Mouse (Mus musculus): Measurements from ENCODE around the gene Magi2. TPM values are rescaled to one million over a fixed set of nuclear protein-coding genes. Genes with fewer than 3 reads are reported as not detected.

Gene Magi2
- polyA plus RNA-seq, 1 experiment from 2014 or later, result 5.0 TPM

DNA sequence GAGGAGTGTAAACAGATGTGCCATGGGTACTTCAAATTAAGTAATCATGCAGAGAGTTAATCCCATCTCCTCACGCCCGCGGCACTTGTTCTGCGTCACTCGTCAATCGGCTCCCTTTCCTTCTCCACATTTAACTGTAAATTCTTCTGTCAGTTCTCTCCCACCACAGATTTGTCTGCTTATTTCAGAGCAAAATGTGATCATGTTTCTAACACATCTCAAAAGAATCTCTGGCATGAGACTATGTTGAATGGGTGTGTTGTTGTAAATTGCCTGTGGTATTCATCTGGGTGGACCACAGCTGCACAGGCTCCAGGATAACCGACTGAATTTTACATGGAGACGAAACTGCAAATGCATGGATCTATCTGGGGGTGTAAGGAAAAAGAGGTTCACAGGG lies 1408.0 kb downstream of the Magi2 start:
- no peaks in the 10 kb centered on the region for H3K27me3 ChIP-seq (replicated peaks)
- H3K4me3 ChIP-seq (replicated peaks), result no peak overlapping the region
- WGBS, result 74% methylated on average over 8 of the region's 8 CpGs
- no peaks in the 10 kb centered on the region for H3K4me1 ChIP-seq
- no peak overlapping the region for H3K4me2 ChIP-seq
- no peak for ATAC-seq (ENCODE audit: insufficient read depth, low FRiP score, low read depth)
- no peaks in the 10 kb centered on the region for H3K9me3 ChIP-seq
- H3K9ac ChIP-seq, result no peak overlapping the region
- no peaks in the 10 kb centered on the region for H3K36me3 ChIP-seq
- no peak overlapping the region for H3K27ac ChIP-seq

DNA sequence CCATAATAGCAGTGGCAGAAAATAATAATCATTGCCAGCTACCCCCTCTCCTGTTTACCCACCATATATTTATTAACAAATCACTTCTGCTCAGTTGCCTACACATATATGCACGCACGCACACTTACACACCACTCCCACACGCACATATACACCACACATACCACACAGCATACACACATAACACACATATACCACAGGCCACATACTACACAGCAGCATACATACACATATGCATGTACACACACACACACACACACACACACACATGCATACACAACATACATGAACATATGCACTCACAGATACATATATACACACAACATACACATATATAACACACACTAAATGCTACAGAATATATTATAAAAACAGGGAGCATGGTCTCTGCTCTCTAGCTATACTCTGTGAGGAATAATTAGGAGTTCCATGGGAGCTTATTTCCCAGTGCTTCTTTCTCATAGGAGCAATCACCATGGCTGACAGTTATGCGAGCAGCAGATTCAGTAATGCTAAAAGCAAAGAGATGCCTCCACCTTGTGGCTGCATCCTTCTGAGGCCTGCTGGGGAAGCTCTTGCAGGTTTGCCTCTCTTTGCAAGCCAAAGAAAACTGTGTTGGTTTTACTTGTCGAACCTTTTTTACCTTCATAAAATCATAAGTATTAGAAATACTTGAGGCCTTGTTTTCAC lies 1410.6 kb downstream of the Magi2 start:
- Histone ChIP-seq H3K9me3 (no peaks in the 10 kb centered on the region), H3K36me3 (no peaks in the 10 kb centered on the region), H3K4me1 (no peaks in the 10 kb centered on the region), H3K9ac (no peak overlapping the region), H3K4me3 (replicated peaks) (no peak overlapping the region), H3K27ac (no peak overlapping the region), H3K4me2 (no peak overlapping the region), H3K27me3 (replicated peaks) (no peaks in the 10 kb centered on the region)
- 74% methylated on average over 5 of the region's 5 CpGs for WGBS
- no peak for ATAC-seq (ENCODE audit: insufficient read depth, low FRiP score, low read depth)

DNA sequence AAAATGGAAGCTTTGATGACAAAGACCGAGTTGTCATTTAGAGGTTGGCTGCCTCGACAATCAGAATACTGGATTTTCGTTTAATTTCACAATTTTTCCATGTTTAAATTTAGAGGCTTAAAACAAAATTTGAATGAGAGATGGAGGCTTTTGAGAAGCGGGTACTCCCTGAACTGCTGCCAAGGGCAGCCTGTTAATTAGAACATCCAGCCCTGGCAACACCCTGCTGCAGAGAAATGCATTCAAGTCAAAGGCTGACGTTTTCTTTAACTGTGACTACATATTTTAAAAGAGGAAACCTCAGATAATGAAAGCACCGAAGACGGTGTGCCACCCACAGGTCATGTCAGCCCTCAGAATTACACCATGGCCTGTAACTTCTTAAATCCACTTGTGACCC lies 1415.4 kb downstream of the Magi2 start:
- no peak overlapping the region for H3K4me3 ChIP-seq (replicated peaks)
- no peaks in the 10 kb centered on the region for H3K36me3 ChIP-seq
- H3K9ac ChIP-seq, result no peak overlapping the region
- ATAC-seq (ENCODE audit: insufficient read depth, low FRiP score, low read depth), result no peak
- 71% methylated on average over 7 of the region's 7 CpGs for WGBS
- H3K27ac ChIP-seq, result no peak overlapping the region
- H3K27me3 ChIP-seq (replicated peaks), result no peaks in the 10 kb centered on the region
- H3K4me2 ChIP-seq, result no peak overlapping the region
- no peaks in the 10 kb centered on the region for H3K4me1 ChIP-seq
- H3K9me3 ChIP-seq, result no peaks in the 10 kb centered on the region

DNA sequence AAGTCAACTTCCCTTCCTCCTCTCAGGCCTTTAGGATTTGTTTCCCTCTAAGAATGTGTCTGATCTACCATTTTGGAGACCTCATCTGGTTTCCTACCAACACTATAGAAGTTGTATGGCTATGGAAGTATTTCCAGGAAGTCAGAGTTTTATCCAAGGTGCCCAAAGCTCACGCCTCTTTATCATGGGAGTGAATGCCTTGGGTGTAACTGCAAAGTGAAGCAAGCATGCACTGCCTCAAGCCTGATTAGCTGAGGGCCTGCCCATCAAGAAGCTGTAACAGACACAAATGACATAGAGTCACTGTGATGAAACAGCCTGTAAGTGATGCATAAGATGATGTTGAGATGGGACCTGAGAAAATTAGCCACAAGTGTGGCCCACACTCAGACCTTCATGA lies 1416.9 kb downstream of the Magi2 start:
- H3K9ac ChIP-seq, result no peak overlapping the region
- H3K4me1 ChIP-seq, result no peaks in the 10 kb centered on the region
- H3K4me3 ChIP-seq (replicated peaks), result no peak overlapping the region
- no peak overlapping the region for H3K4me2 ChIP-seq
- no peaks in the 10 kb centered on the region for H3K27me3 ChIP-seq (replicated peaks)
- no peaks in the 10 kb centered on the region for H3K36me3 ChIP-seq
- no peaks in the 10 kb centered on the region for H3K9me3 ChIP-seq
- 82% methylated on average over 1 of the region's 1 CpGs for WGBS
- H3K27ac ChIP-seq, result no peak overlapping the region
- no peak for ATAC-seq (ENCODE audit: insufficient read depth, low FRiP score, low read depth)

DNA sequence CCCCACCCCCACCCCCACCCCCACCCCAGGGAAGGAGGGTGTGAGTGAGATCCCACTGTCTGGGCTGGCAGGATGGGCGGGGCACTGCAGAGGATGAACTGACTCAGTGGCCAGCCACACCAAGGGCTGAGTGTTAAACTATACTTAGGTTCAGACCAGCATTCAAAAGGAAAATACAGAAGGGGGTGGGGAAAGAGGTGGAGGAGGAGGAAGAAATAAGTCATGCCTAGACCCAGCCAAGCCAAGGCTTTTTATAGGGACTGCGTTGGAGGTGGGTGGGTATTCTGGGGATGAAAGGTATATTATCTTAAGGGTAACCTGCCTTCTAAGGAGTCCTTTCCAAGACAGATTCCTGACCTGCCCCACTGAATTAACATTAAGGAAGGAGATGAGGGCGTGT lies 1420.1 kb downstream of the Magi2 start:
- H3K9ac ChIP-seq, result no peak overlapping the region
- no peak overlapping the region for H3K4me3 ChIP-seq (replicated peaks)
- no peak for ATAC-seq (ENCODE audit: insufficient read depth, low FRiP score, low read depth)
- 84% methylated on average over 3 of the region's 3 CpGs for WGBS
- no peaks in the 10 kb centered on the region for H3K27me3 ChIP-seq (replicated peaks)
- no peaks in the 10 kb centered on the region for H3K4me1 ChIP-seq
- no peak overlapping the region for H3K27ac ChIP-seq
- no peak overlapping the region for H3K4me2 ChIP-seq
- no peaks in the 10 kb centered on the region for H3K36me3 ChIP-seq
- no peaks in the 10 kb centered on the region for H3K9me3 ChIP-seq

DNA sequence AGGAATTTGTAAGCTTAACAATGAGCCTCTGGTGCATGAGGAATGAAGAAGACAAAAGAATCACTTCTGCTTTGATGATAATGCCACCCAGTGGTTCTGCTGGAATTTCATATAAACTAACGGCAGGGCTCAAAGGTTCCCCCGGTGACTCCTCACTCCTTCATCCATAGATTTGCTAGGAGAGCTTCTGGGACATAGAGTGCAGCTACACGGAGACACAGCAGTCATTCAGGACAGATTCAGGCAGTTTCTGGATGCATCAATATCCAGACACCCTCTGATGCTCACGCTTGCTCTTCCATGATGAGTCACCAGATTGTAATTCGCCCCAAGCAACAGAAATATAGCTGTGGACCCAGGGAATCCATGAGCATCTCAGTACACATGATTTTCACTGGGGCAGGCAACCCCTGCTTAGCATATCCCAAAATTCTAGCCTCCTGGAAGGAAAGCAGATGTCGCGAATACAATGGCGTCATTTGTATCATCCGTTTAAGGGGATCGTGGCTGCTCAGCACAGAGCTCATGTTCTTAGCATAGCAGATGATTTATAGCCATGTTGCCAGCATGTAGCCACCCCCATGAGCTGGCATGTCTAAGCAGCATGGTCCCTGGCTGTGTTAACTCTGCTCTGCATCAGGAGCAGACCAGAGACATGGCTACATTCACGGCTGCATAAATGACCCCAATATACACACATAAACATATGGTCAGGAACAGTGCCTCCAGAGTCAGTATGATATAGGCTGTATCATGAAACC lies 1426.8 kb downstream of the Magi2 start:
- H3K9me3 ChIP-seq, result no peaks in the 10 kb centered on the region
- H3K27me3 ChIP-seq (replicated peaks), result no peaks in the 10 kb centered on the region
- no peaks in the 10 kb centered on the region for H3K36me3 ChIP-seq
- no peak overlapping the region for H3K9ac ChIP-seq
- no peak for ATAC-seq (ENCODE audit: insufficient read depth, low FRiP score, low read depth)
- WGBS, result 60% methylated on average over 11 of the region's 11 CpGs
- no peak overlapping the region for H3K4me2 ChIP-seq
- no peak overlapping the region for H3K4me3 ChIP-seq (replicated peaks)
- no peaks in the 10 kb centered on the region for H3K4me1 ChIP-seq
- no peak overlapping the region for H3K27ac ChIP-seq

DNA sequence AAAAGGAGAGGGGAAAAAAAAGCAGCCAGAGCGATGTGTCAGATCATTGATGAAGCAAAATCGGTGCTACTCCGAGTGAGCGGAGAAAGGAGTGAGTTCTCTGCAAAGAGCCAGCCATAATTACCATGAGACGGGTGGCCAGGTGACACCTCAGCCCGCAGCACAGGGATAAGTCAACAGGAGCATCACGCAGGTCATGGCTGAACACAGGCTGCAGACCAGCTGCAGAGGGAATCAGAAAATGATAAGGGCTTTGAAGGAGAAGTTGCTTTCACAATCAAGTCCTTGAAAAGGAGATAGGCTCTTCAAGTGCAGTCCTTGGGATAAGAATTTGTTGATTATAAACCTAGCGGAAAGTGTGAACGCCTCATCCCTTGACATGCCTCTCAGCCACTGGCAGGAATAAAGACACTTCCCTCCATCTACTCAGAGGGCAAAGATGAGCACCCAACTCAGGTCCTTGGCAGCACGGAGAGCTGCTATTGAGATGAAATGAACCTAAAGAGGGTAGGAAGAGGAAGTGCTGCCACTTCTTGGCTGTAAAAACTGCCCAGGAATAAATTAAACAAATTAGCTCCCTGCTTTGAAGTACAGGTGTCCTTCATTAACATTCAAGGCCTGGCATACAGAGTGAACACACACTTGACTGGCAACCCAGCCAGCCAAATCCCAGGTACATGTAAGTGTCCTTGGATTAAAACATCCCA lies 1428.1 kb downstream of the Magi2 start:
- H3K27ac ChIP-seq, result no peak overlapping the region
- no peak overlapping the region for H3K4me2 ChIP-seq
- H3K4me1 ChIP-seq, result no peaks in the 10 kb centered on the region
- no peak overlapping the region for H3K9ac ChIP-seq
- H3K4me3 ChIP-seq (replicated peaks), result no peak overlapping the region
- ATAC-seq (ENCODE audit: insufficient read depth, low FRiP score, low read depth), result no peak
- no peaks in the 10 kb centered on the region for H3K27me3 ChIP-seq (replicated peaks)
- WGBS, result 61% methylated on average over 10 of the region's 10 CpGs
- H3K36me3 ChIP-seq, result no peaks in the 10 kb centered on the region
- no peaks in the 10 kb centered on the region for H3K9me3 ChIP-seq

DNA sequence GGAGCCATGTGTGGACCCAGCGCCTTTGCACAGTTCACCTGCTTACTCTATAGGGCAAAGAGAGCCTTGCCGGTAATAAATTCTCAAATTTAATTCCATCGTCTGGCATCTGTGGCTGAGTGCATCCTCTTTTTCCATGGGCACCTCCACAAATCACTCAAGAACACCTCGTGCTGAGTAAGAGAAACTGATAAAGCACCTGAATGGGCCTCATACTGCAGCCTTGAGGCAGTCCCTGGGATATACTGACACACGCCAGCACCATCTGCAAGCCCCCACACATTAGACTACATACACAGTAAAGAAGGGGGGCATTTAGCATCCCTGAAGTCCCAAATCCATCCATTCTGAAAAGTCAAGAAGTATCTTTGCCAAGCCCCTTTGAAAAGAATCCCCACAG lies 1430.2 kb downstream of the Magi2 start:
- H3K4me2 ChIP-seq, result no peak overlapping the region
- H3K4me3 ChIP-seq (replicated peaks), result no peak overlapping the region
- H3K27ac ChIP-seq, result no peak overlapping the region
- no peaks in the 10 kb centered on the region for H3K4me1 ChIP-seq
- WGBS, result 84% methylated on average over 5 of the region's 5 CpGs
- H3K36me3 ChIP-seq, result no peaks in the 10 kb centered on the region
- no peaks in the 10 kb centered on the region for H3K27me3 ChIP-seq (replicated peaks)
- ATAC-seq (ENCODE audit: insufficient read depth, low FRiP score, low read depth), result no peak
- H3K9me3 ChIP-seq, result no peaks in the 10 kb centered on the region
- no peak overlapping the region for H3K9ac ChIP-seq

DNA sequence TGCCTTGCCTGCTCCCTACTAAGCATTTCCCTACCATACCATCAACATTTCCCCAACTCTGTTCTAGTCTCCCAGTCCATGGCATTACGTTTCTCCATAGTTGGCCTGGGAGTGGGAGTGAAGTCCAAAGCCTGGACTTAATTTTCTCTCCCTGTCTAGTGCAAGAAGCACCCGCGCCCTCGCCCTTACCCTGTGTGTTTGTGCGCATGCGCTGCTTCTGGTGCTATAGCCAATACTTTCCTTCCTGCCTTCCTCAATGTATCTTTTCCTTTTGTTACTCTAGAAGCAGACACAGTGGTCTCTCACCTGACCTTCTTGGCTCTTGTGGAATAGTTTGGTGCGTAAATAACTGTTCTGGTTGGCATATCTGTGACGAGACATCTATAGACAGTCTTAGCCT lies 1440.8 kb downstream of the Magi2 start:
- ATAC-seq (ENCODE audit: insufficient read depth, low FRiP score, low read depth), result no peak
- H3K4me2 ChIP-seq, result no peak overlapping the region
- no peaks in the 10 kb centered on the region for H3K36me3 ChIP-seq
- H3K9ac ChIP-seq, result no peak overlapping the region
- no peaks in the 10 kb centered on the region for H3K9me3 ChIP-seq
- H3K27me3 ChIP-seq (replicated peaks), result no peaks in the 10 kb centered on the region
- 93% methylated on average over 8 of the region's 8 CpGs for WGBS
- H3K4me3 ChIP-seq (replicated peaks), result no peak overlapping the region
- H3K27ac ChIP-seq, result no peak overlapping the region
- no peaks in the 10 kb centered on the region for H3K4me1 ChIP-seq

DNA sequence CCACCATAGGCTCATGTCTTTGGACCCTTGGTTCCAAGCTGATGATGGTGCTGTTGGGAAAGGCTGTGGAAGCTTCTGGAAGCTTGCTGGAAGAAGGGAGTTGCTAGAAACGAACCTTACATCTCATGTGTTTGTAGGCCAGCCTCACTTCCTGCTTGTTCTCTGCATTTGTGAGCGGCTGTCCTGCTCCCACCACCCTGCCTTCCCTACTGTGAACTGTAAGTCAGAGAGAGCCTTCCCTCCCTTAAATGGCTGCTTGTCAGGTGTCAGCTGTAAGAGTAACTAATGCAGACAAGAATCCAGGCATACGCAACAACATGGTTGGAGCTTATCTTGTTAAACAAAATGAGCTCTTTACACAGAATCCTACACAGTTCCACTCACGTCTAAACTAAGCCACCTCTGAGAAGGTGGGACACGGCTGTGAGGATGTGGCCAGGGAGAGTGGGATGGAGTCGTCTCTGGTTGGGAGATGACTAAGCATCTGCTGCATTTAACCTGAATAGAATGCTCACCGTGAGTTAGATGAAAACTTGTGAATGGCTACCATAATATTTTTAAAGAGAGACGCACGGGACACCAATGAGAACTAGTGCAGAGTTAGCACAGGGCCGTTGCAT lies 1442.0 kb downstream of the Magi2 start:
- Histone ChIP-seq H3K9ac (no peak overlapping the region), H3K9me3 (no peaks in the 10 kb centered on the region), H3K27me3 (replicated peaks) (no peaks in the 10 kb centered on the region), H3K4me3 (replicated peaks) (no peak overlapping the region), H3K36me3 (no peaks in the 10 kb centered on the region), H3K4me2 (no peak overlapping the region), H3K4me1 (no peaks in the 10 kb centered on the region), H3K27ac (no peak overlapping the region)
- no peak for ATAC-seq (ENCODE audit: insufficient read depth, low FRiP score, low read depth)
- 78% methylated on average over 10 of the region's 10 CpGs for WGBS

DNA sequence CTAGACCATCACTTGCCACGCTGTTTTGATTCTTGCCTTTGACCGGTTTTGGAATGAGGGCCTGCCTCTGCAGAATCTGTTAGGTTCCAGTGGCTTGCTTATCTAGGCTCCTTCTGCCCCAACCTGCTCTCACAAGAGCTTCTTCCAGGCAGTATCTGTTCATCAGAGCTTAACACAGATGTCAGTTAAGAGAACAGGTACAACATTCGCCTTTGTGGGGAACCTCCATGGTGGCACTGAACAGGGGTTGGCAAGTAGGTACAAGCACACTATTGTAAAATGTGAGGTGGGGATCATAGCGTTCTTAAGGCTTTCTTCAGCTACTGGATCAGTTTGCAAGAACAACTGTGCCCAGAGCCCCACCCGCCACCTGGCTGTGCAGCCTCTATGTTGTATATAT lies 1442.6 kb downstream of the Magi2 start:
- Histone ChIP-seq H3K27ac (no peak overlapping the region), H3K4me3 (replicated peaks) (no peak overlapping the region), H3K27me3 (replicated peaks) (no peaks in the 10 kb centered on the region), H3K4me2 (no peak overlapping the region), H3K9ac (no peak overlapping the region), H3K9me3 (no peaks in the 10 kb centered on the region), H3K36me3 (no peaks in the 10 kb centered on the region), H3K4me1 (no peaks in the 10 kb centered on the region)
- no peak for ATAC-seq (ENCODE audit: insufficient read depth, low FRiP score, low read depth)
- WGBS, result 78% methylated on average over 5 of the region's 5 CpGs

DNA sequence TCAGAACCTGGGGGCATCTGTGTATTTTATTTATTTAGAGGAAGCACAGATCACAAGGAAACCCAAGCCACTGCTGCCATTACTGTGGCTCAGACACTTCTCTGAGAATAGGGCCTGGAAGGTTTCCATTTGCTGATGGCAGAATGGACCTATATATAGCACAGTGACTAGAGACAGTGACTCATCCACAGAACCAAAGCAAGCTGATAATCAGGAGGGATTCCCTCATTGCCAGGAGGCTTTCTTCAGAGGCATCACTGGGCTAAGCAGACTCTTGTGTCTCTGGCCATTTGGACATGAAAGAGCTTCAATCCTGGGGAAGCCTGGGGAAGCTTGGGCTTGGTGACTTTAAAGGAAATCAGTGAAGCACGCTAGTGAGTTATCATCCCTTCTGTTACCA lies 1445.0 kb downstream of the Magi2 start:
- Histone ChIP-seq H3K9ac (no peak overlapping the region), H3K4me2 (no peak overlapping the region), H3K4me1 (no peaks in the 10 kb centered on the region), H3K27ac (no peak overlapping the region), H3K4me3 (replicated peaks) (no peak overlapping the region), H3K36me3 (no peaks in the 10 kb centered on the region), H3K27me3 (replicated peaks) (no peaks in the 10 kb centered on the region), H3K9me3 (no peaks in the 10 kb centered on the region)
- 32% methylated on average over 1 of the region's 1 CpGs for WGBS
- ATAC-seq (ENCODE audit: insufficient read depth, low FRiP score, low read depth), result no peak
